Mouse (Mus musculus) left cerebral cortex, postnatal 14 days (tissue): ENCODE results near the gene Srf. TPM values are rescaled to one million over a fixed set of nuclear protein-coding genes. Genes with fewer than 3 reads are reported as not detected.
"Not testable (repeated sequence)": the region's sequence is repeated elsewhere in the genome, so short reads cannot be mapped to it uniquely, and the experiment has no call there.

Source experiments
- DNase-seq, 2 experiments: peaks; one replicate each; pipeline ENCODE4 v3.0.0; 2021 to 2022; ENCODE audit warnings: low spot score in 2 of 2, mixed read lengths in 1 of 2
- intact Hi-C: fragments of 180-260 bp; cut with DNase I; formaldehyde crosslinking; loops from one replicate; pipeline ENCODE4 v1.15.1; 2025
- total RNA-seq, 2 experiments: library from RNA; stranded (reverse); gene quantifications; 2 replicates each; pipeline ENCODE4 v1.2.3; 2021

Srf gene
- total RNA-seq, 2 experiments from 2014 or later: 52.0 to 65.9 TPM

GRCm38 (mm10) chr17:46571005-46571404, 15.0 kb upstream of the Srf start:
- intact Hi-C loops: no loop called here
- no peak for DNase-seq

GRCm38 (mm10) chr17:46559146-46559545, 3.2 kb upstream of the Srf start:
- no peak for DNase-seq
- intact Hi-C loops: loop anchor here (5.0 kb wide), 2 partner anchors 38 to 68 kb away; partner anchors contain the start of gene Ptk7

- DNase-seq: no peak
- intact Hi-C loops: loop anchor here (5.0 kb wide), 2 partner anchors 39 to 69 kb away; partner anchors contain the start of gene Ptk7
Observed at GRCm38 (mm10) chr17:46558151-46558550, 2.2 kb upstream of the Srf start.

GRCm38 (mm10) chr17:46557321-46557720, 1.3 kb upstream of the Srf start:
- intact Hi-C loops: loop anchor here (5.0 kb wide), 2 partner anchors 40 to 70 kb away; partner anchors contain the start of gene Ptk7
- DNase-seq: not testable (repeated sequence)

GRCm38 (mm10) chr17:46556584-46556945, 590 bp upstream of the Srf start:
- DNase-seq: no peak
- intact Hi-C loops: loop anchor here (5.0 kb wide), 2 partner anchors 41 to 71 kb away; partner anchors contain the start of gene Ptk7

GRCm38 (mm10) chr17:46554977-46555672, 850 bp downstream of the Srf start:
- no peak for DNase-seq

GRCm38 (mm10) chr17:46554646-46554976, 1.4 kb downstream of the Srf start:
- DNase-seq: peak in 1 of 2 experiments; percentile 55
- intact Hi-C loops: no loop called here

More at GRCm38 (mm10) chr17:46554977-46555672, 850 bp downstream of the Srf start:
- intact Hi-C loops: loop anchor here (5.0 kb wide), 2 partner anchors 42 to 72 kb away; partner anchors contain the start of gene Ptk7

- no peak for DNase-seq
- intact Hi-C loops: no loop called here
Observed at GRCm38 (mm10) chr17:46553926-46554325, 2.0 kb downstream of the Srf start.

GRCm38 (mm10) chr17:46553469-46553868, 2.5 kb downstream of the Srf start:
- intact Hi-C loops: no loop called here
- DNase-seq: no peak

GRCm38 (mm10) chr17:46552841-46553423, 3.0 kb downstream of the Srf start:
- peak; percentile 88 to 97 for DNase-seq
- intact Hi-C loops: no loop called here

- intact Hi-C loops: no loop called here
- DNase-seq: no peak
Observed at GRCm38 (mm10) chr17:46552151-46552550, 3.8 kb downstream of the Srf start.

- no peak for DNase-seq
- intact Hi-C loops: no loop called here
Observed at GRCm38 (mm10) chr17:46551369-46551768, 4.6 kb downstream of the Srf start.

- intact Hi-C loops: no loop called here
- DNase-seq: no peak
Observed at GRCm38 (mm10) chr17:46550904-46551303, 5.1 kb downstream of the Srf start.

- no peak for DNase-seq
- intact Hi-C loops: loop anchor here (5.0 kb wide), 1 partner anchor 98 kb away; the partner anchor contains the start of genes Klc4 and Mrpl2
Observed at GRCm38 (mm10) chr17:46549642-46550041, 6.3 kb downstream of the Srf start.

GRCm38 (mm10) chr17:46549193-46549592, 6.8 kb downstream of the Srf start:
- DNase-seq: peak; percentile 54 to 59
- intact Hi-C loops: loop anchor here (5.0 kb wide), 1 partner anchor 98 kb away; the partner anchor contains the start of genes Klc4 and Mrpl2

- no peak for DNase-seq
- intact Hi-C loops: loop anchor here (5.0 kb wide), 1 partner anchor 99 kb away; the partner anchor contains the start of genes Klc4 and Mrpl2
Observed at GRCm38 (mm10) chr17:46548741-46549140, 7.2 kb downstream of the Srf start.

- intact Hi-C loops: loop anchor here (5.0 kb wide), 1 partner anchor 99 kb away; the partner anchor contains the start of genes Klc4 and Mrpl2
- DNase-seq: no peak
Observed at GRCm38 (mm10) chr17:46547923-46548322, 8.1 kb downstream of the Srf start.

GRCm38 (mm10) chr17:46546995-46547394, 9.0 kb downstream of the Srf start:
- DNase-seq: no peak
- intact Hi-C loops: loop anchor here (5.0 kb wide), 1 partner anchor 100 kb away; the partner anchor contains the start of genes Klc4 and Mrpl2

- DNase-seq: no peak
- intact Hi-C loops: loop anchor here (5.0 kb wide), 1 partner anchor 101 kb away; the partner anchor contains the start of genes Klc4 and Mrpl2
Observed at GRCm38 (mm10) chr17:46546591-46546990, 9.4 kb downstream of the Srf start.
